Mouse (Mus musculus): ENCODE measurements around the gene Rps6ka2.

GRCm38 (mm10) chr17:7238766-7239165, 68.9 kb downstream of the Rps6ka2 start:
- TF ChIP-seq POLR2A (IDR thresholded peaks at IDR 0.05; ENCODE audit: borderline replicate concordance, extremely low read depth, insufficient read depth, insufficient read length, poor library complexity, severe bottlenecking) (no peak), CTCF (IDR thresholded peaks at IDR 0.05; ENCODE audit: borderline replicate concordance, extremely low read depth, insufficient read depth, insufficient read length) (no peak)
